Mouse (Mus musculus) Patski (cell line): ENCODE data around the gene Slc29a3. TPM values are rescaled to one million over a fixed set of nuclear protein-coding genes. Genes with fewer than 3 reads are reported as not detected.
"Not testable (repeated sequence)": the region's sequence is repeated elsewhere in the genome, so short reads cannot be mapped to it uniquely, and the experiment has no call there.

ENCODE experiments used
- ATAC-seq: fragments of 100-300 bp; one replicate; pipeline ENCODE4 v1.8.0; 2021
- CTCF ChIA-PET: fragments of 350-600 bp; sonication (Branson Sonifier 250); formaldehyde crosslinking; loops from one replicate; lab custom pipeline; 2022; ENCODE audit warnings: inconsistent platforms; lab: Charles Lee
- POLR2A ChIA-PET: fragments of 350-600 bp; sonication (Branson Sonifier 250); formaldehyde crosslinking; loops from one replicate; lab custom pipeline; 2022; ENCODE audit warnings: antibody characterized with exemption, inconsistent platforms; lab: Charles Lee
- DNase-seq: peaks from one replicate; pipeline ENCODE4 v3.0.0-alpha.2; 2011; ENCODE audit warnings: low read depth, low spot score
- H3K27me3 ChIP-seq: fragments of 371-371 bp; one replicate; pipeline ENCODE4 v1.5.1; 2021
- CTCF ChIP-seq: fragments of 100-300 bp; IDR thresholded peaks from one replicate; pipeline ENCODE4 v1.5.1; 2021
- in situ Hi-C: fragments of 300-500 bp; cut with MboI; formaldehyde crosslinking; loops from 3 replicates; pipeline ENCODE4 v1.11.1; 2018; ENCODE audit warnings: low pct_unique_long_range_greater_than_20kb, mixed read lengths
- polyA plus RNA-seq: library from polyadenylated mRNA; unstranded; gene quantifications from one replicate; pipeline ENCODE4 v1.2.3, GENCODE M21; 2021

Gene Slc29a3
- polyA plus RNA-seq, 1 experiment from 2014 or later = 11.2 TPM

DNA sequence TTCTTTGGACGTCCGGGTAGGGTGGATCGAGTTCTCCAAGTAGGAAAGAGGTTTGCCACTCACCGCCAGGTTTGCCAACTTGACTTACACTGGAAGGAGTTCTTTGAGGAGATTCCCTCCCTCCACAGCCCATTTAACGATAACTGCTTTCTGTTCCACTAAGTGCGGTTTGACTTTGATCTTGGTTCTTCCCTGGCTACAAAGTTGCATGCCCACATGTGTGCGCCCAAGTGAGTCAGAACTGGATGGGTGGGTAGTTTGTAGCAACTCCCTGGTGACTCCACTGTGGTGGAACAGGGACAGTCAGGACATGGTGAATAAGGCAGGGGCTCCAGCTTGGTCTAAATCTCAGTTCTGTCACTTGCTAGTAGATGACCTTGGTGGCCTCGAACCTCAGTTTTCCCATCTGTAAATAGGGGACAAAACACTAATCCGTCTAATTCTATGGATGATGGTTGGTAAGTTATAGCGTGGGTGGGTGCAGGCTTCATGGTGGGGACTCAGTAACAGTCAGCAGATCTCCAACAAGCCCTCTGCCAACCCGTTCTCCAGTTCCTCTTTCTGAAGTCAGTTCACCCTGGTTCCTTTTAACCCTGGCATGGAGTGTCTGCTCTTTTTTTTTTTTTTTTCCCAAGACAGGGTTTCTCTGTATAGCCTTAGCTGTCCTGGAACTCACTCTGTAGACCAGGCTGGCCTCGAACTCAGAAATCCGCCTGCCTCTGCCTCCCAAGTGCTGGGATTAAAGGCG lies 7.9 kb downstream of the Slc29a3 start:
- ChIA-PET POLR2A (no interaction called here), CTCF (no interaction called here)
- ATAC-seq (no peak), DNase-seq (no peak)
- in situ Hi-C loops = no loop called here
- no peak for TF ChIP-seq CTCF
- H3K27me3 ChIP-seq = no peaks in the 10 kb centered on the region

GRCm38 (mm10) chr10:60743681-60744080 lies 8.9 kb downstream of the Slc29a3 start:
- POLR2A ChIA-PET = no interaction called here
- TF ChIP-seq CTCF = no peak
- CTCF ChIA-PET = no interaction called here
- in situ Hi-C loops = no loop called here
- ATAC-seq (no peak), DNase-seq (no peak)
- no peaks in the 10 kb centered on the region for H3K27me3 ChIP-seq

DNA sequence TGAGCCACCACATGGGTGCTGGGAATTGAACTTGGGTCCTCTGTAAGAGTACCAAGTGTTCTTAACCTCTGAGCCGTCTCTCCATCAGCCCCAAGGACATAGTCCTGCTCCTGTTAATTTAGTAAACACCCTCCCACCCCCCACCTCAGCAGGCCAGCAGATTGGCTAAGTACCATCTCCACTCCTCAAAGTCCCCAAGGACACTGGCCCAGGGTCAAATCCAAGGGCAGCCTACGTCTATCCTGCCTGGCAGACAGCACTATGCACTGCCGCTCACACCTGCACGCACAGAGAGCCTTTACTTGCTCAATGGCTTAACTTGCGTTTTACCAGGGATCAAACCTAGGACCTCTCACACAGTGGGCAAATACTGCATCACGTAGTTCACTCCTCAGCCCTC lies 9.7 kb downstream of the Slc29a3 start:
- ATAC-seq (no peak), DNase-seq (no peak)
- no peak for TF ChIP-seq CTCF
- in situ Hi-C loops = no loop called here
- no peaks in the 10 kb centered on the region for H3K27me3 ChIP-seq
- CTCF ChIA-PET = no interaction called here
- POLR2A ChIA-PET = no interaction called here

GRCm38 (mm10) chr10:60742296-60742695 lies 10.3 kb downstream of the Slc29a3 start:
- H3K27me3 ChIP-seq, DNase-seq, POLR2A ChIA-PET, in situ Hi-C loops, ATAC-seq, CTCF ChIA-PET: not testable (repeated sequence)

DNA sequence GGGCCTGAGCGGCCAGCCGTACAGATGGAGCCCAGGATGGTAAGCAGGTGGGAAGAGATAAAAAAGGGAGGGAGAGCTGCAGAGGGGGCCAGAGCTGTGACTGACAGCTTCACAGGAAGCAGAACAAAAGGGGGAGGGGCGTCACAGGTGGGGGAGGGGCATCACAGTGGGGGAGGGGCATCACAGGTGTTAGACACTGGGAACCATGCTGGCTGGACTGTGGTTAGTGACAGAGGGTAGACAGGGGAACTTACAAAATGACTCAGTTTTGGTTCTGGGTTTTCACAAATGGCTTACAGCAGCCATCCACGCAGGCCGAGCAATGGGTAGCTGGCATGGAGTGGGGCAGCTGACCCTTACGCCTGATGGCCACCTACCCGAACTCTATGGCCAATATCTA lies 11.2 kb downstream of the Slc29a3 start:
- no peaks in the 10 kb centered on the region for H3K27me3 ChIP-seq
- ATAC-seq = no peak
- DNase-seq = no peak
- ChIA-PET CTCF (no interaction called here), POLR2A (no interaction called here)
- TF ChIP-seq CTCF = no peak
- in situ Hi-C loops = no loop called here

GRCm38 (mm10) chr10:60739619-60740363 lies 12.8 kb downstream of the Slc29a3 start:
- ChIA-PET CTCF (no interaction called here), POLR2A (no interaction called here)
- H3K27me3 ChIP-seq = no peaks in the 10 kb centered on the region
- DNase-seq (no peak), ATAC-seq (no peak)
- TF ChIP-seq CTCF = no peak
- in situ Hi-C loops = no loop called here

DNA sequence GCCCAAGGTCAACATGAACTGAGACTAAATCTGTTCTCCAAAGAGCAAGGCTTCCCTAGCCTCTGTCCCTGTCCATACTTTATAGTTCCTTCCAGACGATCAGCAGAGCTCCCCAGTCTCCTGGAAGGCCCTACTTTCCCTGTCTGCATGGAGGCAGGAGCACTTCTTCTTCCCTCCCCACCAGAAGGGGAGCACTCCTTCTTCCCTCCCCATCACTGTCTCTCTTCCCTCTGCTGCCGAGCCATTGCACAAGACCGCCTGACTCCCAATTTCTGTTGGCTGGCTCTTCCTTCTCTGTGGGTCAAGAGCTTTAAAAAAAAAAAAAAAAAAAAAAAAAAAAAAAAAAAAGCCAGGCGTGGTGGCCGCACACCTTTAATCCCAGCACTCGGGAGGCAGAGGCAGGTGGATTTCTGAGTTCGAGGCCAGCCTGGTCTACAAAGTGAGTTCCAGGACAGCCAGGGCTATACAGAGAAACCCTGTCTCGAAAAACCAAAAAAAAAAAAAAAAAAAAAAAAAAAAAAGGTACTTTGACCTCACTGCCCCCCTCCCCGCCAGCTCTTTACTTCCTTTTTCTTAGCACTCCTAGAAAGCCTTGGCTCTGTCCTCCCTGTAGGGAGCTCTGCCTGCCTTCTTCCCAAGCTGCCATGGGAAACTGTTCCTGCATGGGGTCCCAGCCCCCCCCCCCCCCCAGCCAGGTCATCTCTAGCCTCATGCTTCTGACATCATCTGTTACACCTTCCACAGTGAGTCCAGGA lies 14.5 kb downstream of the Slc29a3 start:
- DNase-seq (no peak), ATAC-seq (no peak)
- POLR2A ChIA-PET = interaction anchor here (0.6 to 0.7 kb wide), 3 partner anchors 33 to 900 kb away, joined by 4 to 7 read pairs (median 5); no protein-coding TSS in a partner anchor
- TF ChIP-seq CTCF = no peak
- no peaks in the 10 kb centered on the region for H3K27me3 ChIP-seq
- CTCF ChIA-PET = no interaction called here
- in situ Hi-C loops = no loop called here

DNA sequence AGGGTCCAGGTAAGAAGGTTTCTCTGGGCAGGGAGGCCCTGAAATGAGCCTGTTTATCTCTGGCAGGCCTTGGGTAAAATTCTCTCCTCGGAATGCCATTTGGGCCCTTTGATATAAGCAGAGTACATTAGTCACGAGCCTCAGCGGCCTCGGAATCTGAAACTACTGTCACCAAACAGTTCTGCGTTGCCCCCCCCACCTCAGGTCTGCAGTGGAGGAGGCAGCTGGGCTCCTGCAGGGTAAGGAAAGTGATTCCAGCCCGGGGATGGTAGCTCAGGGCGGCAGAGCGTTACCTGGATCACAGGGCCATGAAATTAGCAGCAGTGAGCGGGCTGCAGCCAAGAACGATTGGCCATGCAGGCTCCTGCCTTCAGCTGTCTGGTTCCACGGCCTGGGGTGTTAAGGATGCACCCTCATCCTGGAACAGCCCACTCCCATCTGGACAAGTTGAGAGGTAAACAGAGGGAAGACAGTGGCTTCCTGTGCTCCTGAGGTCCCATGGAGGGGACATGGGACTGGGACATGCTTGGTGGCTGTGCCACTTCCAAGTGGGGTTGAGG lies 15.3 kb downstream of the Slc29a3 start:
- ATAC-seq = no peak
- no peaks in the 10 kb centered on the region for H3K27me3 ChIP-seq
- in situ Hi-C loops = no loop called here
- no peak for TF ChIP-seq CTCF
- CTCF ChIA-PET = no interaction called here
- no peak for DNase-seq
- POLR2A ChIA-PET = interaction anchor here (0.6 kb wide), 2 partner anchors 81 to 171 kb away, joined by 3 to 5 read pairs; no protein-coding TSS in a partner anchor

- in situ Hi-C loops = no loop called here
- ATAC-seq (no peak), DNase-seq (no peak)
- POLR2A ChIA-PET = no interaction called here
- no peaks in the 10 kb centered on the region for H3K27me3 ChIP-seq
- CTCF ChIA-PET = interaction anchor here (1.4 kb wide), 1 partner anchor 24 kb away, joined by 4 read pairs; no protein-coding TSS in a partner anchor
- no peak for TF ChIP-seq CTCF
Measured at GRCm38 (mm10) chr10:60735737-60736136, 16.9 kb downstream of the Slc29a3 start.

GRCm38 (mm10) chr10:60733471-60733870 lies 19.1 kb downstream of the Slc29a3 start:
- ChIA-PET POLR2A (no interaction called here), CTCF (interaction anchor here (1.1 kb wide), 1 partner anchor 28 kb away, joined by 3 read pairs; no protein-coding TSS in a partner anchor)
- no peaks in the 10 kb centered on the region for H3K27me3 ChIP-seq
- no peak for TF ChIP-seq CTCF
- ATAC-seq (no peak), DNase-seq (no peak)
- in situ Hi-C loops = no loop called here
